Mouse (Mus musculus) megakaryocyte, embryonic 14.5 days (primary cell): ENCODE measurements around the gene Gm49368. TPM values are rescaled to one million over a fixed set of nuclear protein-coding genes. Genes with fewer than 3 reads are reported as not detected.
"Not testable (repeated sequence)": the region's sequence is repeated elsewhere in the genome, so short reads cannot be mapped to it uniquely, and the experiment has no call there.

Experiments used
- H3K27me3 ChIP-seq: replicated peaks from 2 replicates; pipeline ENCODE3; 2012; ENCODE audit warnings: inconsistent platforms
- H3K36me3 ChIP-seq: replicated peaks from 2 replicates; pipeline ENCODE3; 2012; ENCODE audit warnings: low read length, inconsistent platforms, mixed read lengths
- H3K4me1 ChIP-seq: 2 replicates; pipeline ENCODE4 v1.6.1; 2012; ENCODE audit warnings: inconsistent platforms
- H3K4me3 ChIP-seq: replicated peaks from 2 replicates; pipeline ENCODE3; 2012; ENCODE audit warnings: moderate library complexity, mild to moderate bottlenecking, inconsistent platforms
- H3K9me3 ChIP-seq: 2 replicates; pipeline ENCODE4 v1.6.1; 2012; ENCODE audit warnings: inconsistent platforms
- FLI1 ChIP-seq: IDR thresholded peaks from 2 replicates; pipeline ENCODE4 v1.6.1; 2012; ENCODE audit warnings: low read length, inconsistent platforms, mixed read lengths
- GATA1 ChIP-seq: IDR thresholded peaks from 3 replicates; pipeline ENCODE4 v1.6.1; 2012; ENCODE audit warnings: mixed read lengths, low read length, inconsistent platforms, borderline replicate concordance
- polyA plus RNA-seq: library from polyadenylated mRNA; stranded (reverse); fragments of >175 nt; gene quantifications from 2 replicates; pipeline ENCODE4 v1.2.3, GENCODE M21; 2012; ENCODE audit warnings: low replicate concordance; ENCODE audit not compliant: insufficient read depth

Gene Gm49368
- polyA plus RNA-seq, 1 experiment, result not detected

DNA sequence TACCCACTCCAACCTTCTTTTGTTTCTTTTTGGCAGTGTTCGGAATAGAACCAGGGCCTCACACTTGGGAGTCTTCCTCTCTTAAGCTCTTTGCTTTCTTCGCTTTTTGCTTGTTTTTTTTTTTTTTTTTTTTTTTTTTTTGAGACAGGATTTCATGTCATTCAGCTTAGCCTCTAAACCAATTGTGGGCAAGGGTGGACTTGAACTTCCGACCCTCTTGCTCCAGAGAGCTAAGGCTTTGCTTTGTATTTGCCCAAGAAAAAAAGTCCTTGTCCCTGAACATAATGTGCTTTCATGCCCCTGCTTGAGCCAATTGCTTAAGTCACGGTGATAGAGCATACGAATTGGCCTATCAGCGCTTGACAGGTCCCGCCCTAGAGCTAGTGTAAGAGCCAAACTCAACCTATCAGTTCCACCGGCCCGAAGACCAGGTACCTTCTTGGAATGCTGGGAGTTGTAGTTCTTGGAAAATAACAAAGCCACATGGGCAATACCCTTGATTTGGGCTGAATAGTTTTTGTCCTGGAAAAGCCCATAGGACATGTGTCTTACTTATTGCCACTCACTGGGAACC is 31.0 kb upstream of the Gm49368 start:
- Histone ChIP-seq H3K9me3 (0 out of 2 replicates have a peak, but pooled peaks cover 9% of the 10 kb centered on the region), H3K27me3 (peaks cover 4% of the 10 kb centered on the region), H3K36me3 (no peaks in the 10 kb centered on the region), H3K4me3 (no peak overlapping the region), H3K4me1 (peaks cover 18% of the 10 kb centered on the region)
- no peak for TF ChIP-seq GATA1
- TF ChIP-seq FLI1, result no peak

DNA sequence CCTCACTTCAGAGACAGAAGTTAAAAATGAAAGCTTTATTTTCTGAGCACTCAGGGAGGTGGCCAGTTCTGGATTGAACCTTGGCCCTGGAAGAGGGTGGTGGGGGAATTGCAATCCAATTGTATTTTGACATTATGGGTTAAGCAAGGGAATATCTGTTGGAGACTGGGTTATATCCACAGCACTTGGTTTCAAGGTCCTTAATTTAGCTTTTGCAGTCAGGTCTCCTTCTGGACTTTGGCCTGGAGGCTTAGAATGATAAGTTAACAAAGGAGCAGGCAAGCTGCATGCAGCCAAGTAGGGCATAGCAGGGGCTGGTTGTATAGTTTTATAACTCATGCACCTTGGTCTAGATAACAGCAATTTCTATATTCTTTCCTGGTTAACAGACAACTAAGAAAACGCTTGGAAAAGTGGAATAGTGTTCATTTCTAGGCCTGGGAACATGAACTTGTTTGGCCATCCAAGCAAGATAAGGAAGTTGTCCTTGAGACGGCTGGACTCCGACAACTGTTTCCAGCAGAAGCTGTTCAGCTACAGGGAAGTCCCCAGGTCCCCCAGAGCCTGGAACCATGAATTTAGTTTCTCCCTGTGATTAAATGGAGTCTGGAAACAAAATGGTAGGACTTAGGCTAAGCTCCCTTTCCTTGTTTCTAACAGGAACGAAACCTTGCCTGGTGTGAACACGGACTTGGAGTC is 30.0 kb upstream of the Gm49368 start:
- Histone ChIP-seq H3K4me3 (no peak overlapping the region), H3K36me3 (no peaks in the 10 kb centered on the region), H3K27me3 (peaks cover 4% of the 10 kb centered on the region), H3K4me1 (peaks cover 18% of the 10 kb centered on the region), H3K9me3 (0 out of 2 replicates have a peak, but pooled peaks cover 8% of the 10 kb centered on the region)
- TF ChIP-seq FLI1, result no peak

DNA sequence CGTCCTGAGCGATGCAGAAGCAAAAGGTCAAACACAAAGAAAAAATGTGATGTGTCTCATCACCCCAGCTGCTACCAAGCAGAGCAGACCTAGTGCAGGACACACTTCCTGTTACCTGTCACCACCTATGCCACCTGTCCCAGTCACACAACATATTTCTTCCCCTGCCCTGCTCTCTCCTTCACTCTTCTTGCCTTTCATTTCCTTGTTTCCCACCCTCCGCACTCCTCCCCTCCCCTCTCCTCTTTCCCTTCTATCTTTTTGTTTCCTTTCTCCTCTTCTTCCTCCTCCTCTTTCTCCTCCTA is 29.5 kb upstream of the Gm49368 start:
- Histone ChIP-seq H3K27me3 (peaks cover 3% of the 10 kb centered on the region), H3K4me3 (no peak overlapping the region)

DNA sequence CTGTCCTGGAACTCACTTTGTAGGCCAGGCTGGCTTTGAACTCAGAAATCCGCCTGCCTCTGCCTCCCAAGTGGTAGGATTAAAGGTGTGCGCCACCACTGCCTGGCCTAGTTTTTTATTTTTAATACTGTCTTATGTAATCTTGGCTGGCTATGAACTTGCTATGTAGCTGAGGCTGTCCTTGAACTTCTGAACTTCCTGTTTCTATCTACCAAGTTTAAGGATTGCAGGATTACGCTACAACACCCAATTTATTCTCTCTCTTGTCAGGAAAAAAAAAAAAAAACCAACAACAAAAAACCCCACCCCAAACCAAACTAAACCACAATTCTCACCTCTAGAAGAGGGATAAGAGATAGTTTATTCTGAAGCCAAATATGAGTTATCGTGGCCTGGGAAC is 28.9 kb upstream of the Gm49368 start:
- Histone ChIP-seq H3K4me1 (peaks cover 12% of the 10 kb centered on the region), H3K9me3 (0 out of 2 replicates have a peak, but pooled peaks cover 5% of the 10 kb centered on the region), H3K27me3 (peaks cover 2% of the 10 kb centered on the region), H3K4me3 (no peak overlapping the region), H3K36me3 (no peaks in the 10 kb centered on the region)
- TF ChIP-seq FLI1 (no peak), GATA1 (no peak)

More for the DNA sequence above, 29.5 kb upstream of the Gm49368 start:
- H3K36me3 ChIP-seq, result no peaks in the 10 kb centered on the region
- 0 out of 2 replicates have a peak, but pooled peaks cover 5% of the 10 kb centered on the region for H3K9me3 ChIP-seq
- TF ChIP-seq GATA1, result no peak
- no peak for TF ChIP-seq FLI1
- peaks cover 13% of the 10 kb centered on the region for H3K4me1 ChIP-seq

DNA sequence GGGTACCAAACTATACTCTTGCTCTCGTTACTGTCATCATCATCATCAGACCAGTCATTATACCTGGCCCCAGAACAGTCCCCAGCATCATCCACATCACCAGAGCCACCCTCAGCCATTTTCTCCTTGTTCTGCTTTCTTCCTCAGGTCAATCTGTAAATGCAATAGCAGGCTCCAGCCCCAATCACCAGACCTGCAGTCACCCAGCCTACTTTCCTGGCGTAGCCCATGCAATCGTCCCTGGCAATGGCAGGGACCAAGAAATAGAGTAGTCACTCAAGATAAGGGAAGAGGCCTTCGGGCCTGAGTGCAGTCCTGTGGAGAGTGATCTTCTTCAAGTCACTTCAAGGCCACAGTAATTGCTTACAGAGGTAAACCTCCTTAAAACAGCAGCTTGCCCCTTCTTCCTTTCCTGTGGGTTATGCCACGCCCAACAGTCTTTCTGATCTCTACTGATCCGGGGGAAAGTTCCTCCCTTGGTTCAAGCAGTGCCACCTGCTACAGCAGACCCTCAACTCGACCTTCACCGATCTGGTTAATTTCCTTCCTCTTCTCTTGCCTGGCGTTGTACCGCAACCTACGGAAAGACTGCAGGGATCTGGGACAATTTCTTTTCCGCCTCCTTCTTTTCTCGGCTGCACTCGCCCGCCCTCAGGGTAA is 20.2 kb upstream of the Gm49368 start:
- not testable (repeated sequence) for H3K4me1 ChIP-seq, H3K9me3 ChIP-seq, H3K27me3 ChIP-seq, H3K4me3 ChIP-seq, H3K36me3 ChIP-seq

DNA sequence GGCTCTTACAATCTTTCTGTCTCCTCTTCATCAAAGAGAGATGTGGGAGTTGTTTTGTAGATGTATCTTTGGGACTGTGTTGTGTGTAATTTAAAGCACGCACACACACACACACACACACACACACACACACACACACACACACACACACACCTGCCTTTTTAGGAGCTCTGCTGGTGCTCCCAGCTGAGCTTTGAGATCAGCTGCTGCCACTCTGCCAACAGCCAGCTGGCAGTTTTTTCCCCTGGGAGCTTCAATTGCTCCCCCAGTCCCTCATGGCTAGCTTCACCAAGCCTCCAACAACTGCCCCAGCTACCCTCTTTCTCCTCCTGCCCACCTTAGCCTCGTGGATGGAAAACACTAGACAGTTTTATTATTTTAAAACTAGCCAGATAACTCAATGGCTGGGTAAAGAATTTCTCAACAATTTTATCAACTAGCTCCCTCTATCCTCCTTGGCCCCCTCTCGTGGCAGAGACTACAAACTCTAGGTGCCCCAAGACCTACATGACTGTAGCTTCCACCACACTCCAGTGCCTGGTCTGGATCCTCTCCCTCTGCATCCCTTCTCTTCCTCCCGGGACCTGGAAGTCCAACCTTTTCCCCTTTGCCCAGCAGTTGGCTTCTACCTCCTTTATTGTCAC is 18.2 kb upstream of the Gm49368 start:
- Histone ChIP-seq H3K4me1 (peaks cover 8% of the 10 kb centered on the region), H3K4me3 (no peak overlapping the region), H3K36me3 (no peaks in the 10 kb centered on the region), H3K9me3 (no peaks in the 10 kb centered on the region), H3K27me3 (no peaks in the 10 kb centered on the region)
- TF ChIP-seq FLI1 (no peak), GATA1 (no peak)

DNA sequence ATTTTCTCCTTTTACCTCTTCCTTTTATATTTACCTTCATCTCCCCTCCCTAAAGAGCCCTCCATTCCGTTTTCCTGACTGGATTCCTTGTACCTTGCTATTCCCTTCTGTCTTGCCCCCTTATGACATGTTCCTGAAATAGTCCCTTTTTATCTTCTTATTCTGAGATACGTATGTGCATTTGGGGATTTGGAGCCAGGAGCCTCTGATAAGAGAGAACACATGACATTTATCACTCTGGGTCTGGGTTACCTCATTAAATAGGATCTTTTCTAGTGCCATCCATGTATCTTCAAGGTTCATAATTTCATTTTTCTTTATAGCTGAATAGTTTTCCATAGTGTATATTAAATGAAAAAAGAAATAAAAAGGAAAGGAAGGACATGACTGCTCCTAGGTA is 16.8 kb upstream of the Gm49368 start:
- no peak for TF ChIP-seq GATA1
- TF ChIP-seq FLI1, result no peak
- Histone ChIP-seq H3K4me1 (peaks cover 22% of the 10 kb centered on the region), H3K9me3 (no peaks in the 10 kb centered on the region), H3K36me3 (no peaks in the 10 kb centered on the region), H3K27me3 (no peaks in the 10 kb centered on the region), H3K4me3 (no peak overlapping the region)

DNA sequence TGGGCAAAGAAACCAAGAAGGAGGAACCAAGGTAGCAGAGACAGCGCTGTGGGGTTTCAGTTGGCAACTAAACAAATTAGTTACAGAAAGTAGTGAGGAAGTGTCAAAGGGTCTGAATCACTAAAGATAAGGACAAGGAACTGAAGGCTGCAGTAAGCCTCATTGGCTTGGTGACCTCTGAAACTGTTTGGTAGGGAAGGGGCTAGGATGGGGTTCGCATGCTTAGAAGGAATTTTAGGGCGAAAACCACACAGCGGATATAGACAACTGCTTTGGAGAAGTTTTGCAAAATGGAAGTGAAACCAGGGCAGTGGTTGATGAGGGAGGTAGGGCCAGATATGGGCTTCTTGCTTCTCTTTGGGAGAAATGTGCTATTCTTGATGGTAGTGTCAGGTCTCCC is 13.7 kb upstream of the Gm49368 start:
- Histone ChIP-seq H3K9me3 (no peaks in the 10 kb centered on the region), H3K36me3 (no peaks in the 10 kb centered on the region), H3K27me3 (no peaks in the 10 kb centered on the region), H3K4me1 (peaks cover 42% of the 10 kb centered on the region), H3K4me3 (peak overlapping the region; percentile 86)
- TF ChIP-seq GATA1, result no peak
- TF ChIP-seq FLI1, result no peak

DNA sequence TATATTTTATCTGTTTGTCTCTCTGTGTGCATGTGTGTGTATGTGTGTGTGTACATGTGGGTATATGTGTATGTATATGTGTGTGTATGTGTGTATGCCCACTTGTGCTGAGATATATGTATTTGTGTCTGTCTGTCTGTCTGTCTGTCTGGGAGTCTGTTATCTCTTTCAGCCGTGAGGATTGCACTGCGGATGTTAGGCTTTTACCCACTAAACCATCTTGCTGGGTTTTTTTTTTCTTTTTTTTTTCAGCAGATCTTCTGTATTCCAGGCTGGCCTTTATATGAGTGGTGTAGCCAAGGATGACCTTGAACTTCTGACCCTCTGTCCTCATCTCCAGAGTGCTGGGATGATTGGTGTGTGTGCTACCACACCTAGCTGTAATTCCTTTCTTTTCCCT is 13.2 kb upstream of the Gm49368 start:
- no peaks in the 10 kb centered on the region for H3K36me3 ChIP-seq
- peaks cover 42% of the 10 kb centered on the region for H3K4me1 ChIP-seq
- peak overlapping the region; percentile 86 for H3K4me3 ChIP-seq

DNA sequence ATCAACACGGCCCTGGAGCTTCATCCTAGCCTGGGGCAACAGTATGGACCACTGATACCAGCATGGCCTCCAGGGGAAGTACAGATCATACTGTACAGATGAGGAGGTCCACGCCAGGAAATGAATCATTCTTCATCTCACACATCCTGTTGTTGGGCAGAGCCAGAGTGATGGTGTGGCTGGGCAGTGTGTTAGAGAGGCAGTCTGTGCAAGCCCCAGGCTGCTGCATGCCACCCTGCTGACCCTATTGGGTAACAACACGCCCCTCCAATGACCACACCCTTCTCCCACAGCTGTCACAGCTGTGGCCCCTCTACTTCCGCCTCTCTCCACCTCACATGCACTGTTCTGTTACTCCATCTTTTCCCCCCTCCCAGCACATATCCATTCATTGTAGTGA is 11.7 kb upstream of the Gm49368 start:
- no peaks in the 10 kb centered on the region for H3K9me3 ChIP-seq

More for the DNA sequence above, 13.2 kb upstream of the Gm49368 start:
- TF ChIP-seq FLI1 (no peak), GATA1 (no peak)
- H3K27me3 ChIP-seq, result no peaks in the 10 kb centered on the region
- no peaks in the 10 kb centered on the region for H3K9me3 ChIP-seq

More for the DNA sequence above, 11.7 kb upstream of the Gm49368 start:
- Histone ChIP-seq H3K27me3 (peaks cover 2% of the 10 kb centered on the region), H3K36me3 (no peaks in the 10 kb centered on the region), H3K4me1 (peaks cover 42% of the 10 kb centered on the region), H3K4me3 (peak overlapping the region; percentile 80)
- TF ChIP-seq GATA1 (no peak), FLI1 (no peak)
